Mouse (Mus musculus) embryonic facial prominence, embryonic 14.5 days (tissue): ENCODE measurements around the gene Reln. TPM values are rescaled to one million over a fixed set of nuclear protein-coding genes. Genes with fewer than 3 reads are reported as not detected.

Source experiments
- ATAC-seq: fragments of 200-750 bp; cut with Nextera tagmentation; 2 replicates; pipeline ENCODE4 v1.8.0; 2017; ENCODE audit warnings: low read depth, moderate number of reproducible peaks, moderate TSS enrichment
- DNase-seq: peaks from one replicate; pipeline ENCODE4 v3.0.0-alpha.2; 2015; ENCODE audit warnings: low spot score
- H3K27ac ChIP-seq: fragments of 300-500 bp; sonication (generic); replicated peaks from 2 replicates; pipeline ENCODE4 v1.5.1; 2014; ENCODE audit warnings: low read depth, mild to moderate bottlenecking, low read length, moderate library complexity
- H3K27me3 ChIP-seq: fragments of 300-500 bp; sonication (generic); replicated peaks from 2 replicates; pipeline ENCODE4 v1.6.1; 2014; ENCODE audit warnings: low read length; ENCODE audit not compliant: control insufficient read depth, insufficient read depth
- H3K36me3 ChIP-seq: fragments of 300-500 bp; sonication (generic); 2 replicates; pipeline ENCODE4 v1.6.1; 2014; ENCODE audit warnings: low read length, mixed read lengths; ENCODE audit not compliant: control insufficient read depth, insufficient read depth
- H3K4me1 ChIP-seq: fragments of 300-500 bp; sonication (generic); 2 replicates; pipeline ENCODE4 v1.6.1; 2014; ENCODE audit warnings: antibody characterized with exemption, low read length; ENCODE audit not compliant: control insufficient read depth, insufficient read depth
- H3K4me2 ChIP-seq: fragments of 300-500 bp; sonication (generic); 2 replicates; pipeline ENCODE4 v1.6.1; 2014; ENCODE audit warnings: low read depth, mild to moderate bottlenecking, low read length, moderate library complexity, mixed read lengths
- H3K4me3 ChIP-seq: fragments of 300-500 bp; sonication (generic); 2 replicates; pipeline ENCODE4 v1.5.1; 2014; ENCODE audit warnings: low read depth, mild to moderate bottlenecking, low read length
- H3K9ac ChIP-seq: fragments of 300-500 bp; sonication (generic); 2 replicates; pipeline ENCODE4 v1.6.1; 2014; ENCODE audit warnings: low read depth, mild to moderate bottlenecking, low read length, moderate library complexity, mixed read lengths
- H3K9me3 ChIP-seq: fragments of 300-500 bp; sonication (generic); 2 replicates; pipeline ENCODE4 v1.6.1; 2016; ENCODE audit warnings: low read length; ENCODE audit not compliant: control insufficient read depth
- WGBS: fragments of 180-500 bp; shearing (Covaris S2); extraction: QIAGEN DNeasy Blood & Tissue Kit; methylation state at CpG from one replicate; pipeline ENCODE4 v1.1.7; 2014; 5-methylcytosine and 5-hydroxymethylcytosine counted together
- polyA plus RNA-seq: library from polyadenylated mRNA; unstranded; fragments of >200 nt; fragmentation: Nextera tagmentation; extraction: Ambion mirVana; gene quantifications from 2 replicates; pipeline ENCODE4 v1.2.1, GENCODE M21; 2014

Gene Reln
- polyA plus RNA-seq, 1 experiment from 2014 or later: 7.6 TPM

- WGBS: 70% methylated on average over 2 of the region's 2 CpGs
- Histone ChIP-seq H3K9ac (no peak overlapping the region), H3K27ac (no peak overlapping the region), H3K4me2 (no peak overlapping the region), H3K4me1 (no peaks in the 10 kb centered on the region), H3K4me3 (no peak overlapping the region), H3K36me3 (no peaks in the 10 kb centered on the region), H3K27me3 (no peaks in the 10 kb centered on the region), H3K9me3 (peaks cover 9% of the 10 kb centered on the region)
- DNase-seq (no peak), ATAC-seq (no peak)
Measured at GRCm38 (mm10) chr5:22139015-22139414, 205.5 kb downstream of the Reln start.

- WGBS: 61% methylated on average over 9 of the region's 9 CpGs
- Histone ChIP-seq H3K4me1 (no peaks in the 10 kb centered on the region), H3K36me3 (no peaks in the 10 kb centered on the region), H3K4me2 (no peak overlapping the region), H3K9me3 (peaks cover 9% of the 10 kb centered on the region), H3K27me3 (no peaks in the 10 kb centered on the region), H3K27ac (no peak overlapping the region), H3K9ac (no peak overlapping the region), H3K4me3 (no peak overlapping the region)
- DNase-seq (no peak), ATAC-seq (no peak)
Measured at GRCm38 (mm10) chr5:22134402-22134801, 210.1 kb downstream of the Reln start.

GRCm38 (mm10) chr5:22131730-22132522, 212.6 kb downstream of the Reln start:
- WGBS: 73% methylated on average over 5 of the region's 5 CpGs
- H3K9ac ChIP-seq: no peak overlapping the region
- H3K9me3 ChIP-seq: no peaks in the 10 kb centered on the region
- no peaks in the 10 kb centered on the region for H3K27me3 ChIP-seq
- no peak overlapping the region for H3K4me2 ChIP-seq
- DNase-seq: no peak
- no peak for ATAC-seq
- H3K4me1 ChIP-seq: no peaks in the 10 kb centered on the region
- no peaks in the 10 kb centered on the region for H3K36me3 ChIP-seq
- H3K27ac ChIP-seq: no peak overlapping the region
- no peak overlapping the region for H3K4me3 ChIP-seq

GRCm38 (mm10) chr5:22127583-22127982, 216.9 kb downstream of the Reln start:
- Histone ChIP-seq H3K27ac (no peak overlapping the region), H3K4me1 (no peaks in the 10 kb centered on the region), H3K9me3 (no peaks in the 10 kb centered on the region), H3K27me3 (no peaks in the 10 kb centered on the region), H3K36me3 (no peaks in the 10 kb centered on the region), H3K4me3 (no peak overlapping the region), H3K4me2 (no peak overlapping the region), H3K9ac (no peak overlapping the region)
- ATAC-seq (no peak), DNase-seq (no peak)

GRCm38 (mm10) chr5:22119296-22119695, 225.2 kb downstream of the Reln start:
- no peak overlapping the region for H3K4me2 ChIP-seq
- no peaks in the 10 kb centered on the region for H3K27me3 ChIP-seq
- no peak overlapping the region for H3K4me3 ChIP-seq
- H3K4me1 ChIP-seq: no peaks in the 10 kb centered on the region
- ATAC-seq: no peak
- no peaks in the 10 kb centered on the region for H3K36me3 ChIP-seq
- no peak overlapping the region for H3K9ac ChIP-seq
- H3K27ac ChIP-seq: no peak overlapping the region
- 46% methylated on average over 1 of the region's 1 CpGs for WGBS
- no peaks in the 10 kb centered on the region for H3K9me3 ChIP-seq
- no peak for DNase-seq

GRCm38 (mm10) chr5:22118456-22118855, 226.0 kb downstream of the Reln start:
- no peak overlapping the region for H3K9ac ChIP-seq
- H3K27me3 ChIP-seq: no peaks in the 10 kb centered on the region
- no peak for DNase-seq
- H3K4me2 ChIP-seq: no peak overlapping the region
- H3K4me1 ChIP-seq: no peaks in the 10 kb centered on the region
- 32% methylated on average over 6 of the region's 6 CpGs for WGBS
- no peak for ATAC-seq
- no peak overlapping the region for H3K27ac ChIP-seq
- no peaks in the 10 kb centered on the region for H3K9me3 ChIP-seq
- H3K4me3 ChIP-seq: no peak overlapping the region
- no peaks in the 10 kb centered on the region for H3K36me3 ChIP-seq

- H3K4me3 ChIP-seq: no peak overlapping the region
- no peaks in the 10 kb centered on the region for H3K27me3 ChIP-seq
- no peak overlapping the region for H3K4me2 ChIP-seq
- DNase-seq (no peak), ATAC-seq (no peak)
- H3K27ac ChIP-seq: no peak overlapping the region
- no peaks in the 10 kb centered on the region for H3K9me3 ChIP-seq
- no peak overlapping the region for H3K9ac ChIP-seq
- no peaks in the 10 kb centered on the region for H3K4me1 ChIP-seq
- WGBS: 73% methylated on average over 9 of the region's 9 CpGs
- H3K36me3 ChIP-seq: no peaks in the 10 kb centered on the region
Measured at GRCm38 (mm10) chr5:22116922-22117321, 227.6 kb downstream of the Reln start.

- no peaks in the 10 kb centered on the region for H3K36me3 ChIP-seq
- H3K9me3 ChIP-seq: no peaks in the 10 kb centered on the region
- no peak overlapping the region for H3K4me3 ChIP-seq
- no peaks in the 10 kb centered on the region for H3K4me1 ChIP-seq
- DNase-seq (no peak), ATAC-seq (no peak)
- H3K9ac ChIP-seq: no peak overlapping the region
- WGBS: 63% methylated on average over 9 of the region's 9 CpGs
- no peak overlapping the region for H3K27ac ChIP-seq
- no peaks in the 10 kb centered on the region for H3K27me3 ChIP-seq
- no peak overlapping the region for H3K4me2 ChIP-seq
Measured at GRCm38 (mm10) chr5:22106811-22107485, 237.6 kb downstream of the Reln start.

GRCm38 (mm10) chr5:22094984-22095383, 249.5 kb downstream of the Reln start:
- ATAC-seq (peak; percentile 90), DNase-seq (peak; percentile 79)
- 69% methylated on average over 5 of the region's 5 CpGs for WGBS
- Histone ChIP-seq H3K4me1 (no peaks in the 10 kb centered on the region), H3K4me2 (no peak overlapping the region), H3K27me3 (no peaks in the 10 kb centered on the region), H3K4me3 (no peak overlapping the region), H3K36me3 (no peaks in the 10 kb centered on the region), H3K9ac (no peak overlapping the region), H3K27ac (no peak overlapping the region), H3K9me3 (no peaks in the 10 kb centered on the region)
